Mouse (Mus musculus) myocyte (in vitro differentiated cells): Measurements from ENCODE around the gene Dhfr. TPM values are rescaled to one million over a fixed set of nuclear protein-coding genes. Genes with fewer than 3 reads are reported as not detected.

Source experiments
- H3K27me3 ChIP-seq: one replicate; pipeline ENCODE4 v1.6.1; 2011; ENCODE audit not compliant: control insufficient read depth, insufficient read depth, insufficient read length
- H3K36me3 ChIP-seq: one replicate; pipeline ENCODE4 v1.6.1; 2011; ENCODE audit not compliant: control insufficient read depth, insufficient read depth
- H3K4me2 ChIP-seq: one replicate; pipeline ENCODE4 v1.6.1; 2011; ENCODE audit warnings: low read depth, control low read depth
- H3K4me3 ChIP-seq: one replicate; pipeline ENCODE4 v1.5.1; 2011; ENCODE audit warnings: mild to moderate bottlenecking, control low read depth, moderate library complexity
- H3K79me2 ChIP-seq: one replicate; pipeline ENCODE4 v1.6.1; 2011; ENCODE audit not compliant: control insufficient read depth, insufficient read depth
- H3ac ChIP-seq: one replicate; pipeline ENCODE4 v1.6.1; 2011; ENCODE audit not compliant: control insufficient read depth, insufficient read length
- CEBPB ChIP-seq: IDR thresholded peaks from 2 replicates; pipeline ENCODE4 v1.6.1; 2011; ENCODE audit warnings: mild to moderate bottlenecking, moderate library complexity; ENCODE audit not compliant: poor library complexity, insufficient read depth, severe bottlenecking
- E2F4 ChIP-seq: IDR thresholded peaks from one replicate; pipeline ENCODE4 v1.6.1; 2011; ENCODE audit warnings: mild to moderate bottlenecking, control low read depth, moderate library complexity; ENCODE audit not compliant: insufficient read depth
- MAX ChIP-seq: IDR thresholded peaks from one replicate; pipeline ENCODE4 v1.6.1; 2011; ENCODE audit warnings: low read depth, mild to moderate bottlenecking, control low read depth
- MYOD1 ChIP-seq, 3 experiments: IDR thresholded peaks; one replicate each; pipeline ENCODE4 v1.6.1; 2011; ENCODE audit warnings: control low read depth in 2 of 3, low read depth in 2 of 3, mild to moderate bottlenecking in 2 of 3, moderate library complexity in 1 of 3; ENCODE audit not compliant: insufficient read length in 2 of 3, control insufficient read depth in 1 of 3
- MYOG ChIP-seq, 3 experiments: IDR thresholded peaks; one replicate each; pipeline ENCODE4 v1.6.1; 2011; ENCODE audit warnings: control low read depth in 2 of 3, low read depth in 2 of 3, mild to moderate bottlenecking in 2 of 3; ENCODE audit not compliant: insufficient read length in 2 of 3, control insufficient read depth in 1 of 3, insufficient read depth in 1 of 3
- POLR2A ChIP-seq: IDR thresholded peaks from one replicate; pipeline ENCODE4 v1.6.1; 2011; ENCODE audit warnings: low read depth, mild to moderate bottlenecking, control low read depth, moderate library complexity; ENCODE audit not compliant: insufficient read length
- POLR2AphosphoS2 ChIP-seq: IDR thresholded peaks from one replicate; pipeline ENCODE4 v1.6.1; 2011; ENCODE audit warnings: low read depth, control low read depth; ENCODE audit not compliant: insufficient read length
- REST ChIP-seq: IDR thresholded peaks from one replicate; pipeline ENCODE4 v1.6.1; 2011; ENCODE audit warnings: mild to moderate bottlenecking, control low read depth, moderate library complexity; ENCODE audit not compliant: insufficient read depth, insufficient read length
- SRF ChIP-seq: IDR thresholded peaks from one replicate; pipeline ENCODE4 v1.6.1; 2011; ENCODE audit warnings: low read depth; ENCODE audit not compliant: control insufficient read depth, insufficient read length
- TCF12 ChIP-seq: IDR thresholded peaks from one replicate; pipeline ENCODE4 v1.6.1; 2011; ENCODE audit warnings: mild to moderate bottlenecking, control low read depth; ENCODE audit not compliant: poor library complexity, insufficient read depth, severe bottlenecking
- TCF3 ChIP-seq: IDR thresholded peaks from one replicate; pipeline ENCODE4 v1.6.1; 2011; ENCODE audit warnings: low read depth, control low read depth; ENCODE audit not compliant: insufficient read length
- USF1 ChIP-seq: IDR thresholded peaks from one replicate; pipeline ENCODE4 v1.6.1; 2011; ENCODE audit warnings: low read depth, mild to moderate bottlenecking, control low read depth, moderate library complexity
- polyA plus RNA-seq: library from polyadenylated mRNA; unstranded; fragments of >200 nt; fragmentation: generic; extraction: Trizol; gene quantifications from one replicate; pipeline ENCODE4 v1.2.1, GENCODE M21; 2012; ENCODE audit warnings: missing spikeins

The Dhfr gene
- polyA plus RNA-seq, 1 experiment = 1.3 TPM

DNA sequence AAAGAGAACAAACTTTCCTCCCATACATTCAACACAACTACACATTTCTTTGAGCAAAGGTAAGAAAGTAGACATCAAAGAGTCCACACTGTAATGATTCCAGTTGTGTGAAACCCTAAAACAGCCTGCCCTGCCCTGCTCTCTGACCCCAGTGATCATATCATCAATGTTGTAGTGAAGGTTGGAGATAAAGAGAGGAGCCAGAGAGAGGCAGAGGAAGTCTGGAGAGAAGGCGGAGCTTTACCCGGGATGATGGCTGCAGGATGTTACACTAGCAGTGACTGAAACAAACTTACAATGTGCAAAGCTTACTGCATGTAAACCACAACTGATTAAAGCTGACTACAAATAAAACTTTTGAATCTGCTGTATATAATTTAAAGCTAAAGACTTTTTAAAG is 26.5 kb upstream of the Dhfr start:
- TF ChIP-seq CEBPB (no peak), MAX (no peak)
- Histone ChIP-seq H3K79me2 (no peaks in the 10 kb centered on the region), H3K4me2 (no peak overlapping the region), H3ac (no peak overlapping the region), H3K27me3 (no peaks in the 10 kb centered on the region), H3K4me3 (no peak overlapping the region), H3K36me3 (peaks cover 3% of the 10 kb centered on the region)

DNA sequence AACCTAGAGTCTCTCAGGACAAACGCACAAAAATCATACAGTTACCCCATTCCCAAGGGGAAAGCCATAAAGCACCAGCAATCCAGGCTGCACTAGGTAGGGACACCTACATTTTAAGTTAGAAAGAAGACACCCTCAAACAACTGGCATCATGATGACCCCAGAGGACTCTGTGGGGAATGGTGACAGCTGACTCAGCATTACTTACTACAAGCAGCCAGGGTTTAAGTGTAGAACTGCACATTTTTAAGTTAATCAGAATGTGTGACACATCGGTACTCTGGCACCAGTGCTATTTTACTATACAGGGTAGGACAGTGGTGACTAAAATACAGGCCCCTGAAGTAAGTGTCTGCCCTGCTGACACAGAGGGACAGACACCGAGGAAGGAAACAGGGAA is 23.9 kb upstream of the Dhfr start:
- H3K79me2 ChIP-seq = no peaks in the 10 kb centered on the region
- H3K27me3 ChIP-seq = no peaks in the 10 kb centered on the region
- H3K4me3 ChIP-seq = no peak overlapping the region
- no peak overlapping the region for H3ac ChIP-seq
- H3K4me2 ChIP-seq = no peak overlapping the region
- H3K36me3 ChIP-seq = peaks cover 1% of the 10 kb centered on the region
- TF ChIP-seq USF1 (no peak), REST (no peak), E2F4 (no peak), TCF3 (no peak), MYOG (IDR thresholded peaks at IDR 0.05; ENCODE audit: control insufficient read depth in 1 of 3, insufficient read depth in 1 of 3, insufficient read length in 2 of 3, low read depth in 2 of 3) (no peak), CEBPB (no peak), MYOD1 (IDR thresholded peaks at IDR 0.05; ENCODE audit: control insufficient read depth in 1 of 3, insufficient read length in 2 of 3, low read depth in 2 of 3) (no peak), SRF (no peak), POLR2A (no peak), POLR2AphosphoS2 (no peak), MAX (no peak), TCF12 (no peak)

DNA sequence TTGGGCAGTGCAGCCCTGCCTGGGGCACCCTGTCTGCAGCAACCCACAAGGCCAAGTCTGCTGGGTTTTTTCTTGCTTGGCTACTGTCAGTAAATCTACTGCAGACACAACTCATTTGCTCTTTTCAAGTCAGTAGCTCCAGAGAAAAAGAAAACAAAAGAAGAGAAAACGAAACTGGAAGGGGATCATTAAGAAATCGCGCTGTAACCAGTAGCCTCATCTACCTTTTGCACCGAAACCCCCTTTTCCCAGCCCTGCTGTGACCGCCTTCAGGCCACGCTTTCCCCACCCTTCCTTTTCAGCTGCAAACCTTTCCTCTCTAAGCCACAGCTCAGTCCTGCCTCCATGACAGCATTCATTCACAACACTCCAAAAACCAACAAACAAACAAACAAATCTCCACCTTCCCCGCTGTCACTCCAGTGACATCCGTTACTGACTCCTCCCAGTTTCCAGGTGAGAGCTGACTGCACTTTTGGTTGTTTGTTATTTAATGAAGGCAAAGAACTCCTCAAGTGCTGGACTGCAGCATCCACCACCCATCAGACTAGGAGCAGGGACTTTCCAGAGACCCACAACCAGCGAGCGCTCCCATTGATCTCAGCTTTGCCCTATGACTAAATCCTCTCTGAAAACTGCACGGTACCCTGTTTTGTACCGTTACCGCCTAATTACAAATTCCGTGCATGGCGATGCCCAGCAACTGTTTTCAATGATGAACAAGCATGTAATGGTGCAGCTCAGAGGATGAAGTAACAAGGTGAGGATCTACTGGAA is 22.2 kb upstream of the Dhfr start:
- no peaks in the 10 kb centered on the region for H3K79me2 ChIP-seq
- H3K4me3 ChIP-seq = no peak overlapping the region
- H3K36me3 ChIP-seq = no peaks in the 10 kb centered on the region
- TF ChIP-seq MAX = no peak
- TF ChIP-seq POLR2AphosphoS2 = no peak
- no peak for TF ChIP-seq REST
- TF ChIP-seq MYOG (IDR thresholded peaks at IDR 0.05; ENCODE audit: control insufficient read depth in 1 of 3, insufficient read depth in 1 of 3, insufficient read length in 2 of 3, low read depth in 2 of 3) = no peak
- no peak for TF ChIP-seq USF1
- no peak for TF ChIP-seq MYOD1 (IDR thresholded peaks at IDR 0.05; ENCODE audit: control insufficient read depth in 1 of 3, insufficient read length in 2 of 3, low read depth in 2 of 3)
- no peak for TF ChIP-seq POLR2A
- no peak for TF ChIP-seq TCF3
- no peak for TF ChIP-seq TCF12
- no peak for TF ChIP-seq SRF
- no peak for TF ChIP-seq E2F4
- TF ChIP-seq CEBPB = no peak
- H3K4me2 ChIP-seq = no peak overlapping the region
- no peak overlapping the region for H3ac ChIP-seq
- H3K27me3 ChIP-seq = no peaks in the 10 kb centered on the region

DNA sequence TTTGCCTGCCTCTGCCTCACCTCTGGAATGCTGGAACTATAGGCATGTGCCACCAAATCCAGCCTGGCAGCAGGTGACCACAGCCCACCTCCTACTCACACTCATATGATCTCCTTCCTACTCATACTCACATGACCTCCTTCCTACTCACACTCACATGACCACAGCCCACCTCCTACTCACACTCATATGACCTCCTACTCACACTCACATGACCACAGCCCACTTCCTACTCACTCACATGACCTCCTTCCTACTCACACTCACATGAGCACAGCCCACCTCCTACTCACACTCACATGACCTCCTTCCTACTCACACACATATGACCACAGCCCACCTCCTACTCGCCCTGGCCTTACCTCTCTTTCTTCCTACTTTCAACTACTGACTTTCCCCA is 17.7 kb upstream of the Dhfr start:
- Histone ChIP-seq H3ac (no peak overlapping the region), H3K4me3 (no peak overlapping the region), H3K4me2 (no peak overlapping the region), H3K36me3 (no peaks in the 10 kb centered on the region), H3K79me2 (no peaks in the 10 kb centered on the region), H3K27me3 (no peaks in the 10 kb centered on the region)
- TF ChIP-seq USF1 (no peak), MAX (no peak)

DNA sequence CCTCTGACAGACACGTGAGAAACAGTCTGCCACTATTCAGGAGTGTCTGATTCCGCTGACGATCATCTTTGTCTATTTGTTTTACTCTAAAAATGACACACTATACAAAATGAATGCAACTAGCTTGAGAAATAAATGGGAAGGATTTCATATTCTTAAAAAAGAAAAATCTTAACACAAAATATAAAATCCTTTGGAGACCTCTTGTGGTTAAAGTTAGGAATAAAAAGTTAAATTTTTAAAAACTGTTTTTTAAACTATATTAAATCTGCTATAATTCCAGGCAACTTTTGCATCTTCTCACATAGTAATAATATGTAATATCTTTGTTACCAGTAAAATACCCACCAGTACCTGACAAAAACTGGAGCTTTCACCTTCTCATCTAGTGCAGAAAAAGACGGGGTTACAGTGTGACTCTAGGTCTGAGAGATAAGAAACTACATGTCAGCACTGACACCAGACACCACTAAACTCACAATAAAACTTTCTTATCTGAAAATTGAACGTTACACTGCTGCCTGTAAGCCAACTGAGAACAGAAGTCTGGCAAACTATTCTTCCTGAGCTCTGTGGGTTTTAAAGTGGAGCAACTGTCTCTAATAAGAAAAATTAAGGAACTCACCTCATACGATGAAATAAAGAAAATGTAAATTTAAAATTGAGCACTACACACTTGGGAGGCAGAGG is 16.6 kb upstream of the Dhfr start:
- Histone ChIP-seq H3K79me2 (no peaks in the 10 kb centered on the region), H3K4me2 (no peak overlapping the region), H3K4me3 (no peak overlapping the region), H3K27me3 (no peaks in the 10 kb centered on the region), H3ac (no peak overlapping the region), H3K36me3 (no peaks in the 10 kb centered on the region)
- TF ChIP-seq E2F4 = no peak
- no peak for TF ChIP-seq MYOG (IDR thresholded peaks at IDR 0.05; ENCODE audit: control insufficient read depth in 1 of 3, insufficient read depth in 1 of 3, insufficient read length in 2 of 3, low read depth in 2 of 3)
- no peak for TF ChIP-seq CEBPB
- no peak for TF ChIP-seq TCF12
- TF ChIP-seq TCF3 = no peak
- no peak for TF ChIP-seq MYOD1 (IDR thresholded peaks at IDR 0.05; ENCODE audit: control insufficient read depth in 1 of 3, insufficient read length in 2 of 3, low read depth in 2 of 3)
- no peak for TF ChIP-seq POLR2A
- no peak for TF ChIP-seq MAX
- no peak for TF ChIP-seq REST
- TF ChIP-seq SRF = no peak
- TF ChIP-seq POLR2AphosphoS2 = no peak
- TF ChIP-seq USF1 = no peak
